Mouse (Mus musculus) heart, adult 9 months (tissue): Measurements from ENCODE around the gene Gpr101.

Experiments used
- DNase-seq, 2 experiments: peaks; one replicate each; pipeline ENCODE4 v3.0.0; 2022; ENCODE audit warnings: low spot score in 2 of 2

Gpr101 gene

DNA sequence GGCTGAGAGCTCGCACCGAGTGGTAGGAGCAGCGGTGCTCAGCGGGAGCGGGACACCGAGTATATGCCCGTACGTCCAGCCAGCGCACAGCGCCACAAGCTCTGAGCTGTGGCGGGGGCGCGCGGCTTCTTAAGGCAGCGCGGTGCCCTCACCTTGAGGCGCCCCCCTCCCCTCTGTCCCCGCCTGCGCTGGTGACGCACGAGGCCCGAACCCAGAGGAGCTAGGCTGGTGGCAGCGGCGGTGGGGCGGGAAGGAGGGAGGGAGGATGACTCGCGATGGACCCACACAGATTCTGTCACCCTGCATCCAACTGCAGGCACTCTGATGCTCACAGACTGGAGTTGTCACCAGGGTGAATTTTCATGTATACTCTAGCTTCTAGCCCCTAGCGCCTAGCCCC, at the start of gene Gpr101:
TSS of gene Gpr101 (minus strand) at position 124 of the 400 bp plus-strand sequence.
- no peak for DNase-seq

DNA sequence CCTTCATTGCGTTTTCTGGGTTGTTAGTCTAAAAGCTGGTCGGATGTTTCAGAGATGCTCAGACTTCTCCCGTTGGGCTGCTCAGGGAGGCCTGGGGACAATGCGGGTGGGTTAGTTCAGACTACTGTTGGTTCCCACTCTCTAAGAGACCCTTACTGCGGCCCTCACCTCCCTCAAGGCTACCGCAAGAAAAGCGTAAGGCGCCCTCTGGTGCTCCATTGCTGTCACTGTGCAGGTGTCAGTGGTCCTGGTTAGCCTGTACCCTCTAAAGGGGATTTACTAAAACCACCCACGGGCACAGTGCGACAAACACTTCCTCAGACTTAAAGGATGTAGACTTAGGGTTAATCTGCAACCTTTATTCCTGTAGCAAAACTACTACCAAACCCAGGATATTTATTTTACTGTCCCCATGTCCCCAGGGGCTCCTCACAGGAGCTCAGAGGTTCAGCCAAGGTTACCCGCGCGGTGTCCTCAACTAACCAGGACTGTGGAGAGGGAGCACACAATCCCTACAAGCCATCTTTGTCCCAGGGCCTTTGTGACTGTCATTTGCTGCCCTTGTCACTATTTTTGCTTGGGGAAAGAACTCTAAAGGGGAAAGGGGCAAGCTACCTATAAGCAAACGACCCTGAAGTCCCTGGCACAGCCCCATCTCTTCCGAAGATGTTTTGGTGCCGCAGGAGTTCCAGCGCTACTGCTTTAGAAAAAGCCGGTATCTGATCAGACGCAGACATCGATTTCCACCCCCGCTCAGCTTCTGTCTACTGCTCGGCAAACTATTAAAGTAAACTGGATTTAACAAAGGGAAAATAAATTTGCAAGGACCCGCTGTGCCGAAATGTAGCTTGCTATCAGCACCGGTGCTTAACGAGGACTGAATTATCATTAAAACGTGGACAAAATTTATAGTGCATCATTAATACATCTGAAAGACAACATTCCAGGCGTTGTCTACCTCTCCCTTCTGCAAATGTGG, 17.8 kb upstream of the Gpr101 start:
- no peak for DNase-seq

DNA sequence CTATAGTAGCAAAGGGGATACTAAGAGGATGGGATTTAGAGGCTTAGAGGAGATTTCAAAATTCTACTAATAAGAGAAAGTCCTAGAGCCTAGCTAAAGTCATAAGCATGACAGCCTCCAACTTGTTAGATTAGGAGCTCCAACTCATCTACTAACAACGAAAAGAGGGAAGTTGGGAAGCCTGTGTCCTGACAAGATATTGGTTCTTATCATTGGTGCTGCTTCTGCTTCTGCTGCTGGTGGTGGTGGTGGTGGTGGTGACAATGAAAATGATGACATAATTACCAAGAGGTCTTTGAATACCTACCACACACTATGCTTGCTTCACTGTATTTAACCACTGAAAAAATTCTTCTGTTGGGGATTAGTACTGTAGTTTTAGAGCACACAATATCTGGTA, 2.7 kb upstream of the Gpr101 start:
- no peak for DNase-seq
